Mouse (Mus musculus) gastrocnemius, adult 8-10 months (tissue): ENCODE data around the gene Lgr4. TPM values are rescaled to one million over a fixed set of nuclear protein-coding genes. Genes with fewer than 3 reads are reported as not detected.
A peak's percentile ranks its signal among the peaks of the same experiment; 100 is the strongest.

Source experiments
- DNase-seq, 2 experiments: peaks; one replicate each; pipeline ENCODE4 v3.0.0; 2022; ENCODE audit warnings: low spot score in 2 of 2
- total RNA-seq, 4 experiments: library from RNA; stranded (reverse); gene quantifications; 2 replicates each; pipeline ENCODE4 v1.2.4; 2022

Lgr4 gene
- total RNA-seq, 4 experiments from 2014 or later: 28.4 to 33.1 (median 32.1) TPM

DNA sequence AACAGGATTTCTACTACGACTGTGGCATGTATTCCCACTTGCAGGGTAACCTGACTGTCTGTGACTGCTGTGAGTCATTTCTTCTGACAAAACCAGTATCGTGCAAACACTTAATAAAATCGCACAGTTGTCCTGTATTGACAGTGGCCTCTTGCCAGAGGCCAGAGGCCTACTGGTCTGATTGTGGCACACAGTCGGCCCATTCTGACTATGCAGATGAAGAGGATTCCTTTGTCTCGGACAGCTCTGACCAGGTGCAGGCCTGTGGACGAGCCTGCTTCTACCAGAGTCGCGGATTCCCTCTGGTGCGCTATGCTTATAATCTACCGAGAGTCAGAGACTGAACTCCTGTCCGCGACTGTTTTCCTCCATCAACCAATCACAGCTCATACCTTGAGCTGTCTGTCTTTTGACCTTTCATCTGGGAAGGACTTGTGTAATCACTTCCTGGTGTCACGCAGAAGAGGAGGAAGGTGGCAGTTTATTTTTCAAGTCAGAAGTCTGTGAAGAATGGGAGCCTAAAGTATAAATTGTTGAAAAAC, 94.8 kb downstream of the Lgr4 start:
- DNase-seq: no peak

DNA sequence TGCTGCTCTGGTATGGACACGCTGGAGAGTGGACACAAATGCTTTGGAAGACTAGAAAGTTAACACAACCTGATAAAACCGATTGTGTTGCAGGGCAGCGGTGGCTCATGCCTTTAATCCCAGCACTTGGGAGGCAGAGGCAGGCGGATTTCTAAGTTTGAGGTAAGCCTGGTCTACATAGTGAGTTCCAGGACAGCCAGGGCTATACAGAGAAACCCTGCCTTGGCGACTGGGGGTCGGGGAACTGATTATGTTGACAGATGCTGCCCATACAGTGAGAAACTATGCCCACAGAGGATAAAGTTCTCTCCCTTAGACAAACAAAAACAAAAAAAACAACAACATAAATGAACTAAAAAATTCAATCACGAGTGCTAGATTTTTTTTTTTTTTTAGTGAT, 99.6 kb downstream of the Lgr4 start:
- DNase-seq: no peak

DNA sequence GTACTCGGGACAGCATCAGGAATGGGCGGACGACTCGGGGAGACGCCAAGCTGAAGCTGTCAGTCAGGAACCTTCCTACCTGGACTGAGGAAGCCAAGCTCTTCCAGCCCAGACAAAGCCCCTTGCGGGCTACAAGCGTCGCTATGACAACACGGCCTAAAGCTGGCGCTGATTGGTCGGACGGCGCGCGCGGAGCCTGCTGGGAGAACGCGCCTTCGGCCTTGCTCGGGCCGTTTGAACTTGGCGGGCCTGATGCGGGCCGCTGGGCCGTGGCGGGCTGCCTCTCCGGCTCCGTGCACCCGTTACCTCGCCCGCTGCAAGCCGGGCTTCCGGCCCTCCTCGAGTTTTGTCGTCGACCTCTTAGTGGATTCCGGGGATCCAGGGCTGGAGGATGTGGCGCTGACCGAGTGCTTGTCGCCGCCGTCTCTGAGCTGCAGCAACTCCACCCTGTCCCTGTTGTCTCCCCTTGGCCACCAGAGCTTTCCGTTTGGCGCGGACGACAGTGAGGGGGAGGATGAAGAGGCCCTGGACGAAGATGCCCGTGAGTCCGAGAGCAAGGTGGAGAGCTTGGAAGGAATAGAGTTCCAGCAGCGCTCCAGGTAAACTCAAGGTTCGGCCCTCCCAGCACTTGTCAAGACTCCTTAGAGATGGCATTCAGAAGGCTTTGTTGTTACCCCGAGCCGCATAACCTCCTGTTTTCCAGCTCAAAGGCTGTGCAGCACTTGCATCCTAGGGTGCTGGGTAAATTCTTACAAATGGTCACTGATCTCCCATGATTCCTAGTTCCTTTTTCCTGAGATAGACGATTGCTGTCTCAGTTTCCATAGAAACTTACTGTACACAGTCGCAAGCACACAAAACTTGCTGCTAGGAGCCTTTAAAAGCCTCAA, 100.4 kb downstream of the Lgr4 start, which contains the start of gene Ccdc34:
Gene Ccdc34 (plus strand): TSS at position 202 of the 890 bp plus-strand sequence.
- DNase-seq: peak; percentile 75 to 86

DNA sequence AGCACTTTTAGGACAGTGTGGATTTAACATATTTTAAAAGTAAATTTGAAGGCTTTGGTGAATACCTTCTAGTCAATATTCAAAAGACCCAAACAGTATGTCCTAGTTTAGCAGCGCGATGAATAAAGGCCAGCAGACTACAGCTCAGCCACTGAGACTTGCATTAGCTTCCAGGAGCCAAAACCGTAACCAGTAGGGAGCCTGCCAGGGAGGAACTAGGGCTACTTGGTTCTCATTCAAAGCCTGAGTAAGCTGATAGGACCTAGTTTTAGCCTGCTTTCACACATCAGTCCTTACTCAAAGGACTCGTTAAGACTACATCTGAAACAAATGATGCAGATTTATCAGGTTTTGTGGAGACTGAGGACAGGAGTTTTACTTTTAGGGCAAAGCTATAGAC, 102.2 kb downstream of the Lgr4 start:
- peak; percentile 21 to 58 for DNase-seq

DNA sequence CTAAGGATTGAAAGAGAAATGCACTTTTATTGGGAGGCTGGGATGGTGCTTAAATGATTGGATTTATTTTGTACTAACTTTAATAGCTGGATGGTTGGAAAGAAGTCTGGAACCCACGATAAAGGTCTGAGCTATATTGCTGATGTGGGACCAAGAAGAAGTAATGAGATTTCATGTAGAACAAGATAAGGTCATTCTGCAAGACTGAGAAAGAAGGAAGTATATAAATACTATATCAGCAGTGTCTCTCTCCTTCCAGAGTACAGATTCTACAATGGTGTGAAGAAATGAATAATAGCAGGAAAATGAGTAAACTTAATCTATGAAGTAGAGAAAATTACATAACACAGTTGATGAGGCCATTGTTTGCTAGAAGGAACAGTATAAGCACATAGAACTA, 103.0 kb downstream of the Lgr4 start:
- DNase-seq: no peak

DNA sequence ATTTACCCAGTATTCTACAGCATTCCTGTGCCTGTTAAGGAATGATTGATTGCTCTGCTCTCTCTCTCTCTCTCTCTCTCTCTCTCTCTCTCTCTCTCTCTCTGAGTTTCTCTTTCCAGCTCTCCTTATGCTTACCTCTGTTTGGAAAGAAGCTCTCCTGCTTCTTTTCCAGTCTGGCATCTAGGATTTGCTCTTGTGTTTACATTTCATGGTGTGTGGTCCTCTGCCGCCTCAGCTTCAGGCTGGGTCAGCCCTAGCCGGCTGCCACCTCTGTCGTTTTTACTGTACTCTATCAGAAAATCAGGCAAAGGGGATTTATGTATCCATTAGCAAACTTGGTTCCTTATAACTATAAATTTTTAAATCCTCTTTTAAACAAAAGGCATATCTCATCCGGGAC, 118.8 kb downstream of the Lgr4 start:
- no peak for DNase-seq

DNA sequence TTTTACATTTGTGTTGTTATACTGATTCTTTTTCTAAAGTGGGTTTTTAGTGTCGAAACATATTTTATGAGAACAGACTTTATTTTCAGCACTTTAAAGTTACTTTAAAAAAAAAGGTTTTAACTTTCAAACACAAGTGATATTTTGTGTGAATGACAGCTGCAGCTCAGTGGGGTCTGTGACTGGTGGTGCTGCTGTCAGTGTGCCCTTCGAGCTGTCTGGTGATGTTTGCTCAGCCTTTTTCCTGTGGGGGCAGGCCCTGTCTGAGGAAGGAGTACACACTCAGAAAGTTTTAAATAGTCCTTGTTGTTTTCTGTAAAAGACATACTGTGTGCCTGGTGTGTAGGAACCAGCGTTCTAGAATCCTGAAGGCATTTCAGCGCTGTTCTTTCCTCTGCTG, 119.2 kb downstream of the Lgr4 start:
- DNase-seq: no peak

DNA sequence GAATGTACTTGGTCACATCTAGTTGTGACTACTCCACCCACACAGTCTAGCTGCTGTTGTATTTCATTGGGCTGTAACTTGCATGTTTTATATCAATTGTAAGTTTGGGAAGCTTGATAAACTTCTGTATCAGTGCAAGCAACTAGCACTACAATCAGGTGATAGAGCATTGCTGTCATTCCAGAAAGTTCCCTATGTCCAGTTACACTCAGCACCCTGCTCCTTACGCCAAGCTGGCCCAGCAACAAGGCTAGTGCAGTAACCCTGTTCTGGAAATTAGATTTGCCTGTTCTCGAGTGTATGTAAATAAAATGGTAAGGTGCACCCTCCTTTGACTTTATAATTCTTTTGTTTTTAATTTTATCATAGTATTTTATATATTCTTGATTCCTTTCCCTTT, 119.8 kb downstream of the Lgr4 start:
- no peak for DNase-seq

DNA sequence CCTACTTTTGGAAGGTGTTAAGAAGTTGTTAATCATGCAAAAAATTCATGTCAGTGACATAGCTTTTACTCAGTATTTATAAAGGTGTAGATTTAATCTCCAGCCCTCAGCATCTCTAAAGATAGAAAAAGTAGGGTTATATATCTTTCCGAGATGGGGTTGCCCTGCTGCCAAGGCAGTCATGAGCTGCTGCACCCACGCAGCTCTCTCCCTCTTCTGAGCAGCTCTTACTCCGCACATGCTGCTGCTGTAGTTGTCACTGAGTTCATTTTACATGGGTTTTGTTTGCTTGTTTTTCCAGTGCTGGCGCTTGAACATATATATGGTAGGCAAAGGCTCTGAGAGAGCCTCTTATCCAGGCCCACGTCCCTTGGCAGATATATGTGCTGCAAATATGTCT, 120.9 kb downstream of the Lgr4 start:
- DNase-seq: no peak

DNA sequence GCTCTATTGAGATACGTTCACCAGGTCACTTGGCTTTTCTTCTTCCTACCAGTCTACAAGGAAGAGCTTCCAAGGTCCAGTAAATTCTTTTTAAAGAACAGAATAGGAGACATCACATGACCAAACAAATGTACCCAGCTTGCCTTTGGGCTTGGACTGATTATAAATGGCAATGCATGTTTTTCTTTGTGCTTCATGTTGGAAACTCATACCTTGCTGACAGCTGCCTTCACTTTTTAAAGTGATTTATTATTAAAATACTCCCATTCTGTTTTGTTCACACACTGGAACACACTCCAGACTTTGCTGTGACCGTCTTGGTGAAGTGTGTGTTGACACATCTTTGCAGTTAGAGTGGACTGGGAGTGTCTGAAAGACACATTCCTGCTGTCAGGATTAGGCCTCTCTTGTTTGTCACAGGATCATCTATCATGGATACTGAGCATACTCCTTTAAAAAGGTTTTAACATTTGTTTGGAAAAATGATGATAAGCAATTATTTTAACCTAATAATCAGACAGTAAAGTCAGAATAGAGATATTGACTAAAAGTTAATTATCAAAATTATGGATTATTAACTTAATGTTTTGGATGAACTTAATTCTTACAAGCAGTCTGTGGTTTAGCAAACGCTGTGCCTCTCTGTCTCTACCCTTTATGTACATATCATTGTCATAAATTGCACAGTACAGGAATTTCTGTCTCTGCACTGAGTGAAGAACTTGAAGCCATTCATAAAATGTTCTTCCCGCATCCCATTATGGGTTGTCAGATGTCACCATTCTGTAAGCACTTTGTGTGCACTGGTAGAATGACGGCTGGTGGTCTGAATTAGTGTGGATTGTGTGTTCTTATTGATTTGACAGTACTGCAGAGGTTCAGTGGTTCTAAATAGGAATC, 125.7 kb downstream of the Lgr4 start:
- DNase-seq: no peak

DNA sequence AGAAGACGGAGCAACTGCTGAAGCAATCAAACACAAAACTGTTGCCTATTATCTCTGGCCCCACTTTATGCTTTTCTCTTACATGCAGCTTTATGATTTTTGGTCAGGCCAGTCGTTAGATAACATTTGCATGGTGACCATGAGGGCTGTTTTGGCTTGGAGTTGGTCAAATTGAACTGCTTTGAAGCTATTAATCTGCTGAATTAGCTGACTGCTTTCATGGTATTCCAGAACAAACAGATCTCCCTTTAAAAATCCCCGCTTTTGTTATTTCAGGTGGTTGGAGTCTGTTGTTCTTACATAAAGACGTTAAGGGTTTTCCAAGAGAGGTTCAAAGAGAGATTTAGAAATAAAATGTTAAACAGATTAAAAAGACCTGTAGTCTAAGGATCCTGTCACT, 141.0 kb downstream of the Lgr4 start:
- no peak for DNase-seq

DNA sequence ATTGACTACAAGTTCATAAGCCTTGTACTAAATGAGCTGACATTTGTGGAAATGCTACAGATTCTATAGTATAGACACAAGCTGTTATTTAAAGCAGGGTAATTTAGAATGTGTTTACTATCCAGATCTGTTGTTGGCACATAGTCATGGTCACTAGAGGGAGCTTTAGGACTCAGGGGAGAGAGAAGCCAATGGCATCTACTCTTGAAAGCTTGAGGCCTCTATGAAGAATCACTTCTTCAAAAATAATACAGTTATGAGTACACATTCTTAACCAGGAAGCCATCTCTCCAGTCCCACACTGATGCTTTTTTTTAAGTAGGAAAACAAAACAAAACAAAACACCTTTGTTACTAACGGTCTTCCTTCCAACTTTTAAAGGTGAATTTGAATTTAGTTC, 145.7 kb downstream of the Lgr4 start:
- DNase-seq: no peak

Other genes starting within 250 kb of the Lgr4 start
- 1 to 10 TPM in 1 of 4 experiments, under 1 TPM in 3; 0.16 to 1.0 (median 0.59) TPM for gene Bdnf, start 242.9 kb upstream of the Lgr4 start, total RNA-seq
- 10 to 100 TPM; 25.4 to 28.1 (median 27.6) TPM for gene Lin7c, start 26.8 kb upstream of the Lgr4 start, total RNA-seq
- gene Ccdc34, start 100.2 kb downstream of the Lgr4 start, total RNA-seq: 1 to 10 TPM; 1.9 to 2.8 (median 2.4) TPM